Mouse (Mus musculus) liver, adult 2 months (tissue): Measurements from ENCODE around the gene Nmral1.
"Not testable (repeated sequence)": the region's sequence is repeated elsewhere in the genome, so short reads cannot be mapped to it uniquely, and the experiment has no call there.

Experiments used
- CTCF ChIP-seq: fragments of 200-500 bp; IDR thresholded peaks from 2 replicates; pipeline ENCODE4 v1.5.1; 2011; ENCODE audit warnings: low read depth, low read length, control low read depth
- POLR2A ChIP-seq: fragments of 200-500 bp; IDR thresholded peaks from 2 replicates; pipeline ENCODE4 v1.6.1; 2011; ENCODE audit warnings: low read length, control low read depth; ENCODE audit not compliant: insufficient read depth; ENCODE audit errors: extremely low read depth

- TF ChIP-seq CTCF, POLR2A: not testable (repeated sequence)
Measured at GRCm38 (mm10) chr16:4756660-4757335, 37.6 kb upstream of the Nmral1 start.
